Mouse (Mus musculus) myocyte (in vitro differentiated cells): ENCODE results near the gene Iqschfp. TPM values are rescaled to one million over a fixed set of nuclear protein-coding genes. Genes with fewer than 3 reads are reported as not detected.
A peak's percentile ranks its signal among the peaks of the same experiment; 100 is the strongest.

Experiments used
- H3K27me3 ChIP-seq: one replicate; pipeline ENCODE4 v1.6.1; 2011; ENCODE audit not compliant: control insufficient read depth, insufficient read depth, insufficient read length
- H3K36me3 ChIP-seq: one replicate; pipeline ENCODE4 v1.6.1; 2011; ENCODE audit not compliant: control insufficient read depth, insufficient read depth
- H3K4me2 ChIP-seq: one replicate; pipeline ENCODE4 v1.6.1; 2011; ENCODE audit warnings: low read depth, control low read depth
- H3K4me3 ChIP-seq: one replicate; pipeline ENCODE4 v1.5.1; 2011; ENCODE audit warnings: mild to moderate bottlenecking, control low read depth, moderate library complexity
- H3K79me2 ChIP-seq: one replicate; pipeline ENCODE4 v1.6.1; 2011; ENCODE audit not compliant: control insufficient read depth, insufficient read depth
- H3ac ChIP-seq: one replicate; pipeline ENCODE4 v1.6.1; 2011; ENCODE audit not compliant: control insufficient read depth, insufficient read length
- CEBPB ChIP-seq: IDR thresholded peaks from 2 replicates; pipeline ENCODE4 v1.6.1; 2011; ENCODE audit warnings: mild to moderate bottlenecking, moderate library complexity; ENCODE audit not compliant: poor library complexity, insufficient read depth, severe bottlenecking
- E2F4 ChIP-seq: IDR thresholded peaks from one replicate; pipeline ENCODE4 v1.6.1; 2011; ENCODE audit warnings: mild to moderate bottlenecking, control low read depth, moderate library complexity; ENCODE audit not compliant: insufficient read depth
- MAX ChIP-seq: IDR thresholded peaks from one replicate; pipeline ENCODE4 v1.6.1; 2011; ENCODE audit warnings: low read depth, mild to moderate bottlenecking, control low read depth
- MYOD1 ChIP-seq, 3 experiments: IDR thresholded peaks; one replicate each; pipeline ENCODE4 v1.6.1; 2011; ENCODE audit warnings: control low read depth in 2 of 3, low read depth in 2 of 3, mild to moderate bottlenecking in 2 of 3, moderate library complexity in 1 of 3; ENCODE audit not compliant: insufficient read length in 2 of 3, control insufficient read depth in 1 of 3
- MYOG ChIP-seq, 3 experiments: IDR thresholded peaks; one replicate each; pipeline ENCODE4 v1.6.1; 2011; ENCODE audit warnings: control low read depth in 2 of 3, low read depth in 2 of 3, mild to moderate bottlenecking in 2 of 3; ENCODE audit not compliant: insufficient read length in 2 of 3, control insufficient read depth in 1 of 3, insufficient read depth in 1 of 3
- POLR2A ChIP-seq: IDR thresholded peaks from one replicate; pipeline ENCODE4 v1.6.1; 2011; ENCODE audit warnings: low read depth, mild to moderate bottlenecking, control low read depth, moderate library complexity; ENCODE audit not compliant: insufficient read length
- POLR2AphosphoS2 ChIP-seq: IDR thresholded peaks from one replicate; pipeline ENCODE4 v1.6.1; 2011; ENCODE audit warnings: low read depth, control low read depth; ENCODE audit not compliant: insufficient read length
- REST ChIP-seq: IDR thresholded peaks from one replicate; pipeline ENCODE4 v1.6.1; 2011; ENCODE audit warnings: mild to moderate bottlenecking, control low read depth, moderate library complexity; ENCODE audit not compliant: insufficient read depth, insufficient read length
- SRF ChIP-seq: IDR thresholded peaks from one replicate; pipeline ENCODE4 v1.6.1; 2011; ENCODE audit warnings: low read depth; ENCODE audit not compliant: control insufficient read depth, insufficient read length
- TCF12 ChIP-seq: IDR thresholded peaks from one replicate; pipeline ENCODE4 v1.6.1; 2011; ENCODE audit warnings: mild to moderate bottlenecking, control low read depth; ENCODE audit not compliant: poor library complexity, insufficient read depth, severe bottlenecking
- TCF3 ChIP-seq: IDR thresholded peaks from one replicate; pipeline ENCODE4 v1.6.1; 2011; ENCODE audit warnings: low read depth, control low read depth; ENCODE audit not compliant: insufficient read length
- USF1 ChIP-seq: IDR thresholded peaks from one replicate; pipeline ENCODE4 v1.6.1; 2011; ENCODE audit warnings: low read depth, mild to moderate bottlenecking, control low read depth, moderate library complexity
- polyA plus RNA-seq: library from polyadenylated mRNA; unstranded; fragments of >200 nt; fragmentation: generic; extraction: Trizol; gene quantifications from one replicate; pipeline ENCODE4 v1.2.1, GENCODE M21; 2012; ENCODE audit warnings: missing spikeins

Iqschfp gene
- polyA plus RNA-seq, 1 experiment = not detected

GRCm38 (mm10) chr3:68590436-68590835, 698.4 kb downstream of the Iqschfp start:
- Histone ChIP-seq H3K4me3 (no peak overlapping the region), H3K27me3 (no peaks in the 10 kb centered on the region), H3K79me2 (peaks cover 30% of the 10 kb centered on the region), H3ac (no peak overlapping the region), H3K4me2 (no peak overlapping the region), H3K36me3 (no peaks in the 10 kb centered on the region)
- TF ChIP-seq MAX (no peak), MYOD1 (IDR thresholded peaks at IDR 0.05; ENCODE audit: control insufficient read depth in 1 of 3, insufficient read length in 2 of 3, low read depth in 2 of 3) (peak in 1 of 3 experiments; percentile 18), USF1 (no peak), MYOG (IDR thresholded peaks at IDR 0.05; ENCODE audit: control insufficient read depth in 1 of 3, insufficient read depth in 1 of 3, insufficient read length in 2 of 3, low read depth in 2 of 3) (peak in 1 of 3 experiments; percentile 11)

DNA sequence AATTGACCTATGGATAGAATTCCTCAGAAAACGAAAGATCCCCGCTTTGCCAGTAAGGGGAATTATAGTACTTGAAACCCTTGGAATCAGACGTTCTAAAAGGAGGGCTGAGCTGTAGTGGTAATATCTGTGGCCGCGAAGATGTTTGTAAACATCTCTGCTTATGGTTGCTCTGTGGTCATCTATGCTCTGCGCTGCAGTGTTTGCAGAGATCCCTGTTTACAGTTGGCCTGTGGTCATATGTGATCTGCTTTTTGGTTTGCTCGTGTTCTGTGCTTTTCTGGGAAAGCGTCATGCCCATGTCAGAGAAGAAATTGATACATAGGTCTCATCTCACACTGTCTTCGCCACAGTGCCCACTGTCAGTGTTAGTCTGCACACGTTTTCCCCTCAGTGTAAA, 700.5 kb downstream of the Iqschfp start:
- H3K4me2 ChIP-seq = no peak overlapping the region
- H3K27me3 ChIP-seq = no peaks in the 10 kb centered on the region
- TF ChIP-seq REST = no peak
- TF ChIP-seq E2F4 = no peak
- TF ChIP-seq POLR2AphosphoS2 = no peak
- TF ChIP-seq TCF3 = no peak
- no peak for TF ChIP-seq POLR2A
- no peak for TF ChIP-seq MAX
- TF ChIP-seq TCF12 = no peak
- TF ChIP-seq USF1 = no peak
- TF ChIP-seq MYOD1 (IDR thresholded peaks at IDR 0.05; ENCODE audit: control insufficient read depth in 1 of 3, insufficient read length in 2 of 3, low read depth in 2 of 3) = no peak
- TF ChIP-seq MYOG (IDR thresholded peaks at IDR 0.05; ENCODE audit: control insufficient read depth in 1 of 3, insufficient read depth in 1 of 3, insufficient read length in 2 of 3, low read depth in 2 of 3) = no peak
- TF ChIP-seq CEBPB = no peak
- TF ChIP-seq SRF = no peak
- no peak overlapping the region for H3K4me3 ChIP-seq
- peaks cover 31% of the 10 kb centered on the region for H3K79me2 ChIP-seq
- H3K36me3 ChIP-seq = no peaks in the 10 kb centered on the region
- H3ac ChIP-seq = no peak overlapping the region

DNA sequence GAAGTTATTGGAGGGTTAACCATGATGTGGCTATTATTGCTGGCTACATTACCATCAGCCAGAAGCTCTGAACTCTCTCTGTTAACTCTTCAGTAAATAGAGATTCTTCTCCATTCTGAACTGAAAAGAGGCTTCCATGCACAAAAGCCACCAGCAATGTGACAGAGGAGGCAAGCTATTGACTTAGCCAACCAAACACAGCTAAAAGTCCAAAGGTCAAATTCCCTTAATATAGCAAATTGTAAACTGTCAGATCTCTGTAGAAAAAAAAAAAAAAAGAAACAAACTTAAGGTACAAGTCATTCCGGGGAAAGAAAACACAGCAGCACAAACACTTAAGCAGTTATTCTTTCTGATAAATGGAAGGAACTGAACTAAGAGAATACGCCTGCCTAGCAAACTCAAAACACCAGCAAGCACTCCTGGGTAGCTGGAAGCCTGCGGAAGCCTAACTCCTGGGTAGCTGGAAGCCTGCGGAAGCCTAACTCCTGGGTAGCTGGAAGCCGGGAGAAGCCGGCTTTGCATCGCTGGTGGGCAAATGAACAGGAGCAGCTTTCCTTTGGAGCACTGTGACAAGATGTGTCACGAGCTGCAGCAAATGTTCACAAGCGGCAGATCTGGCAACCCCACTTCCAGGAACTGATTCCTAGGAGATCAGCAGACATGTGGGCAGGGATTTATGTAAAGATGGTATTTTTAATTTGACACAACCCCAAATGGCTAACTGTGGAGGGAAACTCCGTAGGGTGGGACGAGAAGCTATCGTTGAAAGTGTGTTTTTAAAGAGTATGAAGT, 701.2 kb downstream of the Iqschfp start:
- H3K4me3 ChIP-seq = no peak overlapping the region
- TF ChIP-seq E2F4 = no peak
- no peak for TF ChIP-seq REST
- TF ChIP-seq TCF3 = no peak
- TF ChIP-seq MYOD1 (IDR thresholded peaks at IDR 0.05; ENCODE audit: control insufficient read depth in 1 of 3, insufficient read length in 2 of 3, low read depth in 2 of 3) = no peak
- no peak for TF ChIP-seq MYOG (IDR thresholded peaks at IDR 0.05; ENCODE audit: control insufficient read depth in 1 of 3, insufficient read depth in 1 of 3, insufficient read length in 2 of 3, low read depth in 2 of 3)
- TF ChIP-seq USF1 = no peak
- no peak for TF ChIP-seq SRF
- TF ChIP-seq POLR2AphosphoS2 = no peak
- TF ChIP-seq MAX = no peak
- TF ChIP-seq POLR2A = no peak
- no peak for TF ChIP-seq TCF12
- no peak for TF ChIP-seq CEBPB
- H3K36me3 ChIP-seq = no peaks in the 10 kb centered on the region
- H3K4me2 ChIP-seq = no peak overlapping the region
- no peak overlapping the region for H3ac ChIP-seq
- H3K79me2 ChIP-seq = peaks cover 36% of the 10 kb centered on the region
- no peaks in the 10 kb centered on the region for H3K27me3 ChIP-seq

GRCm38 (mm10) chr3:68595316-68595925, 703.4 kb downstream of the Iqschfp start:
- Histone ChIP-seq H3K79me2 (peaks cover 45% of the 10 kb centered on the region), H3K36me3 (no peaks in the 10 kb centered on the region), H3K4me2 (no peak overlapping the region), H3K27me3 (no peaks in the 10 kb centered on the region), H3K4me3 (no peak overlapping the region), H3ac (no peak overlapping the region)
- TF ChIP-seq POLR2AphosphoS2 (no peak), MYOG (IDR thresholded peaks at IDR 0.05; ENCODE audit: control insufficient read depth in 1 of 3, insufficient read depth in 1 of 3, insufficient read length in 2 of 3, low read depth in 2 of 3) (peak in 1 of 3 experiments; percentile 28)

DNA sequence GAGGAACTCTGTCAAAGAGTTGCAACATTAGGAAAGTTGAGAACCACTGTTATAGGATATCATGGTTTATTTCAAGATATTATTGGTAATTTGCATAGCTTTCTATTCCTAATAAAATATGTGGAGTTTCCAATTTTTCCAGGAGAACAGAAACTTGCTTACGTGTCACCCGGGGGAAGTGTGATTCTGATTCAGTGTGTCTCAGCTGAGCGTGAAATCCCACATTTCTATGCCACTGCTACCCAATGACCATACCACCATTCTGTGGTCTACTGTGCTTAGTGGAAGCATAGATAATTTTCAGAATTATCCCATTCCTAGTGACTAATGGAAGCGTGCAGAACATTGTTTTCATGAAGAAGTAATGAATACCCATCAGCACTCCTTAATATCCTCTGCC, 704.9 kb downstream of the Iqschfp start:
- TF ChIP-seq TCF3 (no peak), TCF12 (no peak), REST (no peak)

More for the DNA sequence above, 704.9 kb downstream of the Iqschfp start:
- Histone ChIP-seq H3K36me3 (no peaks in the 10 kb centered on the region), H3K4me3 (no peak overlapping the region), H3K79me2 (peaks cover 47% of the 10 kb centered on the region), H3K27me3 (no peaks in the 10 kb centered on the region), H3ac (no peak overlapping the region), H3K4me2 (no peak overlapping the region)
